Mouse (Mus musculus): Measurements from ENCODE around the gene Ubxn2a. TPM values are rescaled to one million over a fixed set of nuclear protein-coding genes. Genes with fewer than 3 reads are reported as not detected.
A peak's percentile ranks its signal among the peaks of the same experiment; 100 is the strongest.

Gene Ubxn2a
- polyA plus RNA-seq, 1 experiment from 2014 or later = 32.4 TPM

DNA sequence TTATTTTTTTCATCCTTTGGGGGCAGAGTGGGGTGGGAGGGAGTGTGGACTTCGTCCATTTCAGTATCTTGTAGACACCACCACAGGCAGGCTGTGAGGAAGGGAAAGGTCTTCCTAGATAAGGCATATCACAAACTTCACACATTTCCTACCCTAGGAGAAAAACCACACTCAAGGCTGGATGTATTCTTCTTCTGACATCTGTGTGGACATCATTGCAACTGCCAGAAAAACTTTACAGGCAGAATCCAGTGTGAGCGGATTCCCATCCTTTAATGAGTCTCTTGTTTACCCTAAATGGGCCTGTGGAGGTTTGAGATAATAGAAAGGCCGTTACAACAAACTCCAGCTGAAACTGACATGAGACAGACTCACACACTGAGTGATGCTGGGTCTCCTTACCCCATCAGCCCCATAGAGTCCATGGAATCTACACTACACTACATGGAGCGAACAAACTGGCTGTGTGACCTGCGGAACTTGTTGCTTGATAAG lies 34.5 kb downstream of the Ubxn2a start:
- ATAC-seq (no peak), DNase-seq (ENCODE audit: low spot score) (no peak)
- Histone ChIP-seq H3K27ac (ENCODE audit: low read depth, low read length) (no peak overlapping the region), H3K4me2 (ENCODE audit: low read length) (no peak overlapping the region), H3K27me3 (replicated peaks; ENCODE audit: control insufficient read depth, insufficient read depth, low read length) (no peaks in the 10 kb centered on the region), H3K9ac (ENCODE audit: low read length) (no peak overlapping the region), H3K4me3 (ENCODE audit: low read depth, low read length) (no peak overlapping the region), H3K36me3 (ENCODE audit: control insufficient read depth, insufficient read depth, low read length) (peaks cover under 1% of the 10 kb centered on the region; the same call in 1 of the 2 replicates), H3K9me3 (replicated peaks; ENCODE audit: control insufficient read depth, low read length) (no peaks in the 10 kb centered on the region), H3K4me1 (ENCODE audit: control insufficient read depth, insufficient read depth, low read length) (peaks cover 10% of the 10 kb centered on the region)
- 85% methylated on average over 5 of the region's 5 CpGs for WGBS

DNA sequence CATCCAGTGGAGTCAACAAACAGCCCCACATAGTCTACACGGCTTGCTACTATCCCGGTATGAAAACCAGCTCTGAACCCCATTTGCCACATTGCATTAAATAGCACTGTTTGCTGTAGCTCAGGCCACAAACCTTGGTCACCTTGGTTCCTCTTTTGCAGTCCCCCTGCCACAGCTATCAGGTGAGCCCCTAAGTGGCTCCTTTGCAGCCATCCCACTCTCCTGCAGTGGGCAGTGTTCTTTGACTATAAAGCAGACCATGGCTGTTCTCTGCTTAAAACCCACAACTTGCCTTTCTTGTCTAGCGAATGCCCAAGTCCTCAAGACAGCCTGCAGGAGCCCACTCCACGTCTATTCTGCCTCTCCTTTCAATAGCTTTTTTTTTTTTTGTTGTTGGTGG lies 35.2 kb downstream of the Ubxn2a start:
- 56% methylated on average over 4 of the region's 4 CpGs for WGBS
- peaks cover 10% of the 10 kb centered on the region for H3K4me1 ChIP-seq (ENCODE audit: control insufficient read depth, insufficient read depth, low read length)

DNA sequence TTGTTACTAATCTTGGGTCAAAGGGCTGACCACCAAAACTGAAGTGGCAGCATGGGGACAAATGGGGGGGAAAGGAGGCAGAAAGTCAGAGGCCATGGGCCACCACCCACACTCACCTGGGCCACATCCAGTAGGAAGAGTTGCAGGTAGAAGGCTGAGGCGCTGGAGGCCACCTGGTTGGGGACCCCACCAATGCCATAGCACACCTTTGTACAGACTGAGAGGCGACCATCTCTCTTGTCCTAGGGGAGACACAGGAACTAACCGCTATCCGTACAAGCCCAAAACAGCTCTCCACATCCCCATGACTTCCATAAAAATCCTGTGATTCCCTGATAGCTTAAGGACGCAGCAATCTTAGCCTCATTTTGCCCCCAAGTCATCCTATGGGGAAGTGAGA lies 36.2 kb downstream of the Ubxn2a start:
- Histone ChIP-seq H3K4me3 (ENCODE audit: low read depth, low read length) (no peak overlapping the region), H3K9ac (ENCODE audit: low read length) (no peak overlapping the region), H3K4me2 (ENCODE audit: low read length) (no peak overlapping the region), H3K27me3 (replicated peaks; ENCODE audit: control insufficient read depth, insufficient read depth, low read length) (no peaks in the 10 kb centered on the region), H3K27ac (ENCODE audit: low read depth, low read length) (no peak overlapping the region), H3K9me3 (replicated peaks; ENCODE audit: control insufficient read depth, low read length) (no peaks in the 10 kb centered on the region), H3K36me3 (ENCODE audit: control insufficient read depth, insufficient read depth, low read length) (no peaks in the 10 kb centered on the region), H3K4me1 (ENCODE audit: control insufficient read depth, insufficient read depth, low read length) (peaks cover 10% of the 10 kb centered on the region)
- ATAC-seq (no peak), DNase-seq (ENCODE audit: low spot score) (no peak)
- WGBS = 89% methylated on average over 5 of the region's 5 CpGs

More for the DNA sequence above, 35.2 kb downstream of the Ubxn2a start:
- Histone ChIP-seq H3K27me3 (replicated peaks; ENCODE audit: control insufficient read depth, insufficient read depth, low read length) (no peaks in the 10 kb centered on the region), H3K36me3 (ENCODE audit: control insufficient read depth, insufficient read depth, low read length) (no peaks in the 10 kb centered on the region), H3K27ac (ENCODE audit: low read depth, low read length) (no peak overlapping the region), H3K4me2 (ENCODE audit: low read length) (no peak overlapping the region), H3K9me3 (replicated peaks; ENCODE audit: control insufficient read depth, low read length) (no peaks in the 10 kb centered on the region), H3K9ac (ENCODE audit: low read length) (no peak overlapping the region), H3K4me3 (ENCODE audit: low read depth, low read length) (no peak overlapping the region)
- ATAC-seq (no peak), DNase-seq (ENCODE audit: low spot score) (no peak)

DNA sequence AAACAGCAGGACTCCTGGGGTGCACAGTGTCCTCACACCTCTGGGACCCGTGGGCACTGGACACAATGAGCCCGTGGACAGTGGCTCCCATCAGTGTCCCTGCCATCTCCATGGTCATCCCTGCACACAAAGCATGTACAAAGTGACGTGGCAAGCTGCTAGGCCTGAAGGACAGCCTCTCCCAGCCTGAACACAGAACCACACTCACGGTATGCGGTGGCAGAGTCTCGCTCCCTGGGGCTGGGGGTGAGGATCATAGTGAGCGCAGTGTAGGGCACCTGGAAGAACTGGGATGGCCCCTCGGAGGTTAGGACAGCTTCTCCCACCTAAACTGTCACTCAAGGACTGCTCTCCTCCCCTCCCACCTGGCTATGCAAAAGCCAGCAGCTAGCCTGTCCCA lies 38.6 kb downstream of the Ubxn2a start:
- Histone ChIP-seq H3K36me3 (ENCODE audit: control insufficient read depth, insufficient read depth, low read length) (no peaks in the 10 kb centered on the region), H3K4me1 (ENCODE audit: control insufficient read depth, insufficient read depth, low read length) (peaks cover 3% of the 10 kb centered on the region; the same call in 1 of the 2 replicates), H3K27ac (ENCODE audit: low read depth, low read length) (no peak overlapping the region), H3K4me2 (ENCODE audit: low read length) (no peak overlapping the region), H3K9ac (ENCODE audit: low read length) (no peak overlapping the region), H3K27me3 (replicated peaks; ENCODE audit: control insufficient read depth, insufficient read depth, low read length) (no peaks in the 10 kb centered on the region), H3K9me3 (replicated peaks; ENCODE audit: control insufficient read depth, low read length) (no peaks in the 10 kb centered on the region), H3K4me3 (ENCODE audit: low read depth, low read length) (no peak overlapping the region)
- DNase-seq (ENCODE audit: low spot score) = no peak
- 79% methylated on average over 8 of the region's 8 CpGs for WGBS
- ATAC-seq = no peak

DNA sequence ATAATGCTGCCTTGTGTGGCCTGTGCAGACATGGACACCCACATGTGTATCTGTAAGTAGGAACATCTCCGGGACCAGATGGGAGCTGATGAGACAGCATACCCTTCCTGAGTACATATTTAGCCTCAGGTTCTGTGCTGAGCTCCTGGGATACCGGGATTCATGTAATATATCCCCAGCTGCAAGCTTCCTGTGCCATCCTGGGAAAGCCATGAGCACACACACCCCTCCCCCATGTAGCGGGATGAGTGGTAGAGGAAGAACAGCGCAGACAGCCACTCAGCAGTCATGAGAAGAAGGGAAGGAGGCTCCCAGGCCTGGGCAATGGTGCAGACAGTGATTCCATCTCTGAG lies 43.2 kb downstream of the Ubxn2a start:
- DNase-seq (ENCODE audit: low spot score) (no peak), ATAC-seq (no peak)
- H3K4me2 ChIP-seq (ENCODE audit: low read length) = no peak overlapping the region
- WGBS = 80% methylated on average over 4 of the region's 4 CpGs
- no peak overlapping the region for H3K4me3 ChIP-seq (ENCODE audit: low read depth, low read length)
- no peak overlapping the region for H3K9ac ChIP-seq (ENCODE audit: low read length)
- no peaks in the 10 kb centered on the region for H3K9me3 ChIP-seq (replicated peaks; ENCODE audit: control insufficient read depth, low read length)
- H3K4me1 ChIP-seq (ENCODE audit: control insufficient read depth, insufficient read depth, low read length) = no peaks in the 10 kb centered on the region
- no peaks in the 10 kb centered on the region for H3K27me3 ChIP-seq (replicated peaks; ENCODE audit: control insufficient read depth, insufficient read depth, low read length)
- H3K27ac ChIP-seq (ENCODE audit: low read depth, low read length) = no peak overlapping the region
- no peaks in the 10 kb centered on the region for H3K36me3 ChIP-seq (ENCODE audit: control insufficient read depth, insufficient read depth, low read length)

DNA sequence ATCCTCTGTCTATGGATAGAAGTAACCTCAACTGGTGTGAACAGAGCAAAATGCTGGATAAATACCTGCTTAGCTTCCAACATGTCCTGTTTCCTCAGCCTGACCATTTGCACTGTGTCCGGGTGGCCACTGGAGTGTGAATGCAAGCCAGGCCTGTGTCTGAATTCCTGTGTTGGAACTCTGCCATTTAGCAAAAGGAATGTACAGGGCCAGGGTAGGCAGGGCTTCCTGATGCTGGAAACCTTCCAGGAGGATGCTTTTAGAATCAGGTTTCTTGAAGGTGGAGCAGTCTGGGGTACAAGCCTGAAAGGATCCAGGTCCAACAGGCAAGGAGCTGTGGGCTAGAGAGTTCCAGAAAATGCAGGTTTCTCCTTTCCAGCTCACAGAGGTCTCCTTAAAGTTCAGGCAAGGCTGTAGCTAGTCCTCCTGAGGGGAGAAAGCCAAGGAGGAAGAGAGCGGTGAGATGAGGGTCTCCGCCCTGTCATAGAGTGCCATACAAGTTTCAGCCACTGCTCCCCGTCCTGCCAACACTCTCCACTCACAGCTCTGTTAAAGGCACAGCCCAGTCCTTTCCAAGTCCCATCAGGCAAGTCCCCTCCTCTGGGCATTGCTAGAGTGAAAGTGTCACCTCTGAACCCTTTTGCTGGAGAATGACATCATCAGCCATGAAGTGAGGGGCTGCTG lies 43.7 kb downstream of the Ubxn2a start:
- DNase-seq (ENCODE audit: low spot score) (peak; percentile 41), ATAC-seq (0 out of 2 replicates have a peak, but pooled peaks have one; percentile 46)
- Histone ChIP-seq H3K4me1 (ENCODE audit: control insufficient read depth, insufficient read depth, low read length) (no peaks in the 10 kb centered on the region), H3K4me2 (ENCODE audit: low read length) (no peak overlapping the region), H3K9ac (ENCODE audit: low read length) (no peak overlapping the region), H3K27ac (ENCODE audit: low read depth, low read length) (no peak overlapping the region), H3K4me3 (ENCODE audit: low read depth, low read length) (no peak overlapping the region), H3K36me3 (ENCODE audit: control insufficient read depth, insufficient read depth, low read length) (no peaks in the 10 kb centered on the region), H3K27me3 (replicated peaks; ENCODE audit: control insufficient read depth, insufficient read depth, low read length) (no peaks in the 10 kb centered on the region), H3K9me3 (replicated peaks; ENCODE audit: control insufficient read depth, low read length) (no peaks in the 10 kb centered on the region)
- 71% methylated on average over 4 of the region's 4 CpGs for WGBS

DNA sequence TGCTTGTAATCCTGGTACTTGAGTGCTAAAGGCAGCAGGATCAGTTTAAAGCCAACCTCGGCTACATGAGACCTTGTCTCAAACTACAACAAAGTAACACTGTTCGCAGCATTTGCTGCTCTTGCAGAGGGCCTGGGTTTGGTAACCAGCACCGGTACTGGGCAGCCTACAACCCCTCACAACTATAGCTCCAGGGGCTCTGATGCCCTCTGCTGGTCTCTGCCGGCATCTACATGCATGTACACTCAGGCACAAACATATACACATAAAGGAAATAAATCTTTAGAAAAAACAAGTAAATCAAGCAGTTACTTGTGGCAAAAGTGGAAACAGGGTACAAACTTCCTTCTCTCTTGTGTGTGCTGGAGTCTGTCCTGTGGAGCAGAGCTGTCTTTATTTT lies 44.8 kb downstream of the Ubxn2a start:
- H3K4me1 ChIP-seq (ENCODE audit: control insufficient read depth, insufficient read depth, low read length) = no peaks in the 10 kb centered on the region
- H3K9me3 ChIP-seq (replicated peaks; ENCODE audit: control insufficient read depth, low read length) = no peaks in the 10 kb centered on the region
- no peak for ATAC-seq
- no peak overlapping the region for H3K9ac ChIP-seq (ENCODE audit: low read length)
- H3K4me2 ChIP-seq (ENCODE audit: low read length) = no peak overlapping the region
- 89% methylated on average over 4 of the region's 4 CpGs for WGBS
- no peaks in the 10 kb centered on the region for H3K27me3 ChIP-seq (replicated peaks; ENCODE audit: control insufficient read depth, insufficient read depth, low read length)
- no peak overlapping the region for H3K4me3 ChIP-seq (ENCODE audit: low read depth, low read length)
- no peak for DNase-seq (ENCODE audit: low spot score)
- no peak overlapping the region for H3K27ac ChIP-seq (ENCODE audit: low read depth, low read length)
- H3K36me3 ChIP-seq (ENCODE audit: control insufficient read depth, insufficient read depth, low read length) = peaks cover 4% of the 10 kb centered on the region; the same call in 1 of the 2 replicates

DNA sequence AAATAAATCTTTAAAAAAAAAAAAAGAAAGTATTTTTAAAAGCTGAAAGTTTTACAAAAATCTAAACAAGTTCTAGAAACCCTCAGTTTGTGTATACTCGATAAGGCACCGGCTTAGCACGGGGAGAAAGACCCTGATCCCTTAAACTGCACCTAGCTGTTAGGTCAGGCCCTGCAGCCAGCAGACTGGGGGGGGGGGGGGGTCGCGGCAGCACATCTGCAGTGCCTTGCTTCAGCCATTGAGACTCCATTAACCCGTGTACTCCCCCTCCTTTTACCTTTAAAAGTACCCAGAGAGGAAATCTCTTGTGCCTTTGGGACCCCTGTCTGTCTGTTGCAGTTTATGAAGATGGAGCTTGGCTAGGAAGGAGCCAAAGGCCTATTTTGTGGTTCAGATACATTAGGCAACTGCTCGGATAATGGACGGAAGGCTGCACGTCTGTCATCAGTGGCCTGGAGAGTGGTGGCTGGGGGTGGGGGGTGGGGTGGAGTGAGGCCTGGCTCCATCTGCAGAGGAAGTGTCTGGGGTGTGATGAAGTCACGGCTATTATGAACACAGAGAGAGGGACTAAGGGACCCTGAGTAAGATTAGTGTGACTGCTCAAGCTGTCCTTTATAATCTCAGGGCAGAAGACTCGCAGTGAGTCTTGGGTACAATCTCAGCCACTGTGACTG lies 48.1 kb downstream of the Ubxn2a start:
- H3K9ac ChIP-seq (ENCODE audit: low read length) = no peak overlapping the region
- H3K36me3 ChIP-seq (ENCODE audit: control insufficient read depth, insufficient read depth, low read length) = peaks cover 12% of the 10 kb centered on the region; the same call in 1 of the 2 replicates
- H3K27ac ChIP-seq (ENCODE audit: low read depth, low read length) = no peak overlapping the region
- no peaks in the 10 kb centered on the region for H3K27me3 ChIP-seq (replicated peaks; ENCODE audit: control insufficient read depth, insufficient read depth, low read length)
- H3K4me2 ChIP-seq (ENCODE audit: low read length) = no peak overlapping the region
- H3K4me1 ChIP-seq (ENCODE audit: control insufficient read depth, insufficient read depth, low read length) = no peaks in the 10 kb centered on the region
- WGBS = 79% methylated on average over 11 of the region's 11 CpGs
- H3K4me3 ChIP-seq (ENCODE audit: low read depth, low read length) = no peak overlapping the region
- ATAC-seq (no peak), DNase-seq (ENCODE audit: low spot score) (no peak)
- H3K9me3 ChIP-seq (replicated peaks; ENCODE audit: control insufficient read depth, low read length) = no peaks in the 10 kb centered on the region

DNA sequence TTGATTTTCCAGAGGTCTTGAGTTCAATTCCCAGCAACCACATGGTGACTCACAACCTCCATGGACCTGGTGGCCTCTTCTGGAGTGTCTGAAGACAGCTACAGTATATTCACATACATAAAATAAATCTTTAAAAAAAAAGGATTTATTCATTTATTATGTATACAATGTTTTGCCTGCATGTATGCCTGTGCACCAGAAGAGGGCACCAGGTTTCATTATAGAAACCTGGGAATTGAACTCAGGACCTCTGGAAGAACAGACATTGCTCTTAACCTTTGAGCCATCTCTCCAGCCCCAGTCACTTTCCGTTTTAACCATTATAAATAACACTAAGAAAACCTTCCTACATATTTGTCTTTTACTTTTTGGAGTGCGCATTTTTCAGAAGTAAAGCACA lies 50.7 kb downstream of the Ubxn2a start:
- Histone ChIP-seq H3K27ac (ENCODE audit: low read depth, low read length) (no peak overlapping the region), H3K4me1 (ENCODE audit: control insufficient read depth, insufficient read depth, low read length) (no peaks in the 10 kb centered on the region), H3K27me3 (replicated peaks; ENCODE audit: control insufficient read depth, insufficient read depth, low read length) (no peaks in the 10 kb centered on the region), H3K4me3 (ENCODE audit: low read depth, low read length) (no peak overlapping the region), H3K9me3 (replicated peaks; ENCODE audit: control insufficient read depth, low read length) (no peaks in the 10 kb centered on the region), H3K9ac (ENCODE audit: low read length) (no peak overlapping the region), H3K4me2 (ENCODE audit: low read length) (no peak overlapping the region), H3K36me3 (ENCODE audit: control insufficient read depth, insufficient read depth, low read length) (peaks cover 12% of the 10 kb centered on the region; the same call in 1 of the 2 replicates)
- WGBS = 95% methylated on average over 2 of the region's 2 CpGs
- DNase-seq (ENCODE audit: low spot score) = no peak
- ATAC-seq = no peak

Measured in forebrain, embryonic 14.5 days (tissue).